Mouse (Mus musculus) liver, embryonic 13.5 days (tissue): Measurements from ENCODE around the gene Pxdn. TPM values are rescaled to one million over a fixed set of nuclear protein-coding genes. Genes with fewer than 3 reads are reported as not detected.

ENCODE experiments used
- ATAC-seq: fragments of 200-750 bp; cut with Nextera tagmentation; 2 replicates; pipeline ENCODE4 v1.8.0; 2017; ENCODE audit warnings: low read depth, mild to moderate bottlenecking, moderate number of reproducible peaks, moderate library complexity
- DNase-seq: peaks from one replicate; pipeline ENCODE4 v3.0.0; 2022
- H3K27ac ChIP-seq: fragments of 300-500 bp; sonication (generic); 2 replicates; pipeline ENCODE4 v1.5.1; 2015; ENCODE audit warnings: moderate library complexity, mild to moderate bottlenecking, inconsistent platforms
- H3K27me3 ChIP-seq: fragments of 300-500 bp; sonication (generic); 2 replicates; pipeline ENCODE4 v1.6.1; 2015; ENCODE audit warnings: mild to moderate bottlenecking, inconsistent platforms
- H3K36me3 ChIP-seq: fragments of 300-500 bp; sonication (generic); 2 replicates; pipeline ENCODE4 v1.6.1; 2015; ENCODE audit warnings: mild to moderate bottlenecking, inconsistent platforms
- H3K4me1 ChIP-seq: fragments of 300-500 bp; sonication (generic); replicated peaks from 2 replicates; pipeline ENCODE4 v1.6.1; 2015; ENCODE audit warnings: inconsistent platforms
- H3K4me2 ChIP-seq: fragments of 300-500 bp; sonication (generic); 2 replicates; pipeline ENCODE4 v1.6.1; 2015; ENCODE audit warnings: inconsistent platforms, mild to moderate bottlenecking, moderate library complexity
- H3K4me3 ChIP-seq: fragments of 300-500 bp; sonication (generic); replicated peaks from 2 replicates; pipeline ENCODE4 v1.5.1; 2015; ENCODE audit warnings: mild to moderate bottlenecking, inconsistent platforms
- H3K9ac ChIP-seq: fragments of 300-500 bp; sonication (generic); 2 replicates; pipeline ENCODE4 v1.6.1; 2015; ENCODE audit warnings: mild to moderate bottlenecking, inconsistent platforms
- H3K9me3 ChIP-seq: fragments of 300-500 bp; sonication (generic); replicated peaks from 2 replicates; pipeline ENCODE4 v1.6.1; 2016; ENCODE audit warnings: inconsistent platforms
- WGBS: fragments of 180-500 bp; shearing (Covaris S2); methylation state at CpG from one replicate; pipeline ENCODE4 v1.1.7; 2015; ENCODE audit not compliant: insufficient replicate concordance; 5-methylcytosine and 5-hydroxymethylcytosine counted together
- polyA plus RNA-seq: library from polyadenylated mRNA; unstranded; fragments of >200 nt; fragmentation: Nextera tagmentation; extraction: Ambion mirVana; gene quantifications from 2 replicates; pipeline ENCODE4 v1.2.1, GENCODE M21; 2015

Gene Pxdn
- polyA plus RNA-seq, 1 experiment from 2014 or later = 4.8 TPM

- DNase-seq = no peak
- H3K9me3 ChIP-seq = no peaks in the 10 kb centered on the region
- H3K4me1 ChIP-seq = no peaks in the 10 kb centered on the region
- H3K4me2 ChIP-seq = no peak overlapping the region
- no peaks in the 10 kb centered on the region for H3K36me3 ChIP-seq
- no peak overlapping the region for H3K4me3 ChIP-seq
- ATAC-seq = no peak
- no peak overlapping the region for H3K9ac ChIP-seq
- WGBS = 63% methylated on average over 3 of the region's 3 CpGs
- no peak overlapping the region for H3K27ac ChIP-seq
- H3K27me3 ChIP-seq = no peaks in the 10 kb centered on the region
These were observed 90.4 kb downstream of the Pxdn start for GRCm38 (mm10) chr12:30027721-30028340.

GRCm38 (mm10) chr12:30029111-30029510 lies 91.7 kb downstream of the Pxdn start:
- Histone ChIP-seq H3K4me3 (no peak overlapping the region), H3K4me2 (no peak overlapping the region), H3K27me3 (no peaks in the 10 kb centered on the region), H3K9me3 (no peaks in the 10 kb centered on the region), H3K27ac (no peak overlapping the region), H3K9ac (no peak overlapping the region), H3K36me3 (no peaks in the 10 kb centered on the region), H3K4me1 (no peaks in the 10 kb centered on the region)
- ATAC-seq (no peak), DNase-seq (no peak)
- WGBS = 78% methylated on average over 1 of the region's 1 CpGs

- ATAC-seq = no peak
These were observed 93.2 kb downstream of the Pxdn start for GRCm38 (mm10) chr12:30030571-30030970.

GRCm38 (mm10) chr12:30034681-30035080 lies 97.3 kb downstream of the Pxdn start:
- WGBS = 76% methylated on average over 5 of the region's 5 CpGs
- no peak for ATAC-seq
- Histone ChIP-seq H3K9me3 (no peaks in the 10 kb centered on the region), H3K4me2 (no peak overlapping the region), H3K4me3 (no peak overlapping the region), H3K36me3 (no peaks in the 10 kb centered on the region), H3K27ac (no peak overlapping the region), H3K4me1 (no peaks in the 10 kb centered on the region), H3K9ac (no peak overlapping the region), H3K27me3 (no peaks in the 10 kb centered on the region)
- no peak for DNase-seq

More at GRCm38 (mm10) chr12:30030571-30030970, 93.2 kb downstream of the Pxdn start:
- no peaks in the 10 kb centered on the region for H3K4me1 ChIP-seq
- no peaks in the 10 kb centered on the region for H3K36me3 ChIP-seq
- H3K4me2 ChIP-seq = no peak overlapping the region
- 36% methylated on average over 5 of the region's 5 CpGs for WGBS
- no peak overlapping the region for H3K4me3 ChIP-seq
- no peak overlapping the region for H3K9ac ChIP-seq
- H3K27me3 ChIP-seq = no peaks in the 10 kb centered on the region
- no peaks in the 10 kb centered on the region for H3K9me3 ChIP-seq
- DNase-seq = no peak
- H3K27ac ChIP-seq = no peak overlapping the region

GRCm38 (mm10) chr12:30035406-30035805 lies 98.0 kb downstream of the Pxdn start:
- no peak for ATAC-seq
- no peak for DNase-seq
- Histone ChIP-seq H3K27ac (no peak overlapping the region), H3K4me2 (no peak overlapping the region), H3K4me1 (no peaks in the 10 kb centered on the region), H3K9me3 (no peaks in the 10 kb centered on the region), H3K4me3 (no peak overlapping the region), H3K27me3 (no peaks in the 10 kb centered on the region), H3K9ac (no peak overlapping the region), H3K36me3 (no peaks in the 10 kb centered on the region)
- 25% methylated on average over 1 of the region's 1 CpGs for WGBS

GRCm38 (mm10) chr12:30035841-30036568 lies 98.6 kb downstream of the Pxdn start:
- no peaks in the 10 kb centered on the region for H3K9me3 ChIP-seq
- no peaks in the 10 kb centered on the region for H3K27me3 ChIP-seq
- H3K9ac ChIP-seq = no peak overlapping the region
- DNase-seq (no peak), ATAC-seq (no peak)
- no peaks in the 10 kb centered on the region for H3K4me1 ChIP-seq
- H3K36me3 ChIP-seq = no peaks in the 10 kb centered on the region
- no peak overlapping the region for H3K4me2 ChIP-seq
- no peak overlapping the region for H3K27ac ChIP-seq
- no peak overlapping the region for H3K4me3 ChIP-seq

- DNase-seq (no peak), ATAC-seq (no peak)
- H3K36me3 ChIP-seq = no peaks in the 10 kb centered on the region
- no peaks in the 10 kb centered on the region for H3K9me3 ChIP-seq
- H3K9ac ChIP-seq = no peak overlapping the region
- no peak overlapping the region for H3K4me3 ChIP-seq
- 47% methylated on average over 4 of the region's 4 CpGs for WGBS
- H3K4me2 ChIP-seq = no peak overlapping the region
- H3K27me3 ChIP-seq = no peaks in the 10 kb centered on the region
- H3K4me1 ChIP-seq = no peaks in the 10 kb centered on the region
- H3K27ac ChIP-seq = no peak overlapping the region
These were observed 99.2 kb downstream of the Pxdn start for GRCm38 (mm10) chr12:30036569-30037055.

GRCm38 (mm10) chr12:30039565-30039964 lies 102.2 kb downstream of the Pxdn start:
- H3K4me3 ChIP-seq = no peak overlapping the region
- WGBS = 31% methylated on average over 4 of the region's 4 CpGs
- H3K9ac ChIP-seq = no peak overlapping the region
- no peaks in the 10 kb centered on the region for H3K4me1 ChIP-seq
- no peaks in the 10 kb centered on the region for H3K9me3 ChIP-seq
- H3K27me3 ChIP-seq = no peaks in the 10 kb centered on the region
- no peak overlapping the region for H3K4me2 ChIP-seq
- no peak for ATAC-seq
- H3K27ac ChIP-seq = no peak overlapping the region
- no peaks in the 10 kb centered on the region for H3K36me3 ChIP-seq
- DNase-seq = no peak

- no peak for ATAC-seq
- Histone ChIP-seq H3K27me3 (no peaks in the 10 kb centered on the region), H3K9me3 (no peaks in the 10 kb centered on the region), H3K27ac (no peak overlapping the region), H3K4me2 (no peak overlapping the region), H3K4me1 (no peaks in the 10 kb centered on the region), H3K4me3 (no peak overlapping the region), H3K9ac (no peak overlapping the region), H3K36me3 (no peaks in the 10 kb centered on the region)
- 16% methylated on average over 4 of the region's 4 CpGs for WGBS
- no peak for DNase-seq
These were observed 102.7 kb downstream of the Pxdn start for GRCm38 (mm10) chr12:30040150-30040549.

- no peak overlapping the region for H3K27ac ChIP-seq
- DNase-seq (no peak), ATAC-seq (no peak)
- WGBS = 59% methylated on average over 4 of the region's 6 CpGs
- no peaks in the 10 kb centered on the region for H3K9me3 ChIP-seq
- no peaks in the 10 kb centered on the region for H3K27me3 ChIP-seq
- no peak overlapping the region for H3K4me3 ChIP-seq
- H3K4me2 ChIP-seq = no peak overlapping the region
- no peaks in the 10 kb centered on the region for H3K36me3 ChIP-seq
- no peaks in the 10 kb centered on the region for H3K4me1 ChIP-seq
- H3K9ac ChIP-seq = no peak overlapping the region
These were observed 111.4 kb downstream of the Pxdn start for GRCm38 (mm10) chr12:30048848-30049247.

- no peak overlapping the region for H3K27ac ChIP-seq
- WGBS = 60% methylated on average over 9 of the region's 9 CpGs
- H3K4me1 ChIP-seq = no peaks in the 10 kb centered on the region
- ATAC-seq (no peak), DNase-seq (no peak)
- H3K4me2 ChIP-seq = no peak overlapping the region
- no peak overlapping the region for H3K4me3 ChIP-seq
- H3K36me3 ChIP-seq = no peaks in the 10 kb centered on the region
- no peak overlapping the region for H3K9ac ChIP-seq
- H3K9me3 ChIP-seq = no peaks in the 10 kb centered on the region
- no peaks in the 10 kb centered on the region for H3K27me3 ChIP-seq
These were observed 112.4 kb downstream of the Pxdn start for GRCm38 (mm10) chr12:30049818-30050217.

- H3K9me3 ChIP-seq = no peaks in the 10 kb centered on the region
- H3K4me3 ChIP-seq = no peak overlapping the region
- H3K4me1 ChIP-seq = no peaks in the 10 kb centered on the region
- no peaks in the 10 kb centered on the region for H3K36me3 ChIP-seq
- 21% methylated on average over 4 of the region's 4 CpGs for WGBS
- DNase-seq (no peak), ATAC-seq (no peak)
- H3K27ac ChIP-seq = no peak overlapping the region
- no peak overlapping the region for H3K4me2 ChIP-seq
- H3K27me3 ChIP-seq = no peaks in the 10 kb centered on the region
- H3K9ac ChIP-seq = no peak overlapping the region
These were observed 112.8 kb downstream of the Pxdn start for GRCm38 (mm10) chr12:30050235-30050634.
